Mouse (Mus musculus) kidney, postnatal 0 days (tissue): ENCODE results near the gene Tom1l1. TPM values are rescaled to one million over a fixed set of nuclear protein-coding genes. Genes with fewer than 3 reads are reported as not detected.

Experiments used
- ATAC-seq: fragments of 200-750 bp; cut with Nextera tagmentation; replicated peaks from 2 replicates; pipeline ENCODE4 v1.8.0; 2017; ENCODE audit warnings: low read depth, moderate number of reproducible peaks, moderate TSS enrichment, moderate library complexity; ENCODE audit not compliant: low FRiP score
- DNase-seq: peaks from one replicate; pipeline ENCODE4 v3.0.0-alpha.2; 2016; ENCODE audit warnings: low spot score
- H3K27ac ChIP-seq: fragments of 300-500 bp; sonication (generic); 2 replicates; pipeline ENCODE4 v1.5.1; 2014; ENCODE audit warnings: mild to moderate bottlenecking
- H3K27me3 ChIP-seq: fragments of 300-500 bp; sonication (generic); 2 replicates; pipeline ENCODE4 v1.6.1; 2014; ENCODE audit warnings: low read length, mixed read lengths; ENCODE audit not compliant: insufficient read depth
- H3K36me3 ChIP-seq: fragments of 300-500 bp; sonication (generic); 2 replicates; pipeline ENCODE4 v1.6.1; 2014; ENCODE audit warnings: low read length, mixed read lengths; ENCODE audit not compliant: insufficient read depth
- H3K4me1 ChIP-seq: fragments of 300-500 bp; sonication (generic); replicated peaks from 2 replicates; pipeline ENCODE4 v1.6.1; 2014; ENCODE audit warnings: antibody characterized with exemption, low read length, mixed read lengths; ENCODE audit not compliant: insufficient read depth
- H3K4me2 ChIP-seq: fragments of 300-500 bp; sonication (generic); 2 replicates; pipeline ENCODE4 v1.6.1; 2014; ENCODE audit warnings: mild to moderate bottlenecking, low read length, moderate library complexity, mixed read lengths
- H3K4me3 ChIP-seq: fragments of 300-500 bp; sonication (generic); replicated peaks from 2 replicates; pipeline ENCODE4 v1.5.1; 2014; ENCODE audit warnings: low read depth, low read length
- H3K9ac ChIP-seq: fragments of 300-500 bp; sonication (generic); 2 replicates; pipeline ENCODE4 v1.6.1; 2014; ENCODE audit warnings: low read depth, low read length
- H3K9me3 ChIP-seq: fragments of 300-500 bp; sonication (generic); replicated peaks from 2 replicates; pipeline ENCODE4 v1.6.1; 2016; ENCODE audit warnings: low read length, inconsistent platforms, mixed read lengths
- CTCF ChIP-seq: IDR thresholded peaks from 2 replicates; pipeline ENCODE4 v1.5.1; 2016; ENCODE audit warnings: antibody characterized with exemption, low read depth, mild to moderate bottlenecking, moderate library complexity
- WGBS: fragments of 180-500 bp; shearing (Covaris S2); extraction: QIAGEN DNeasy Blood & Tissue Kit; methylation state at CpG from one replicate; pipeline ENCODE4 v1.1.7; 2014; 5-methylcytosine and 5-hydroxymethylcytosine counted together
- polyA plus RNA-seq: library from polyadenylated mRNA; unstranded; fragments of >200 nt; fragmentation: Nextera tagmentation; extraction: Ambion mirVana; gene quantifications from 2 replicates; pipeline ENCODE4 v1.2.1, GENCODE M21; 2015

Tom1l1 gene
- polyA plus RNA-seq, 1 experiment from 2014 or later = 32.8 TPM

GRCm38 (mm10) chr11:90614743-90615142 lies 73.4 kb downstream of the Tom1l1 start:
- 0 out of 2 replicates have a peak, but pooled peaks cover 2% of the 10 kb centered on the region for H3K36me3 ChIP-seq
- DNase-seq (no peak), ATAC-seq (no peak)
- 84% methylated on average over 6 of the region's 6 CpGs for WGBS
- no peak overlapping the region for H3K27ac ChIP-seq
- no peak for TF ChIP-seq CTCF
- H3K9ac ChIP-seq = no peak overlapping the region
- no peak overlapping the region for H3K4me2 ChIP-seq
- H3K9me3 ChIP-seq = no peaks in the 10 kb centered on the region
- no peak overlapping the region for H3K4me3 ChIP-seq
- H3K27me3 ChIP-seq = no peaks in the 10 kb centered on the region
- H3K4me1 ChIP-seq = no peaks in the 10 kb centered on the region

- no peaks in the 10 kb centered on the region for H3K27me3 ChIP-seq
- H3K4me1 ChIP-seq = no peaks in the 10 kb centered on the region
- H3K9ac ChIP-seq = no peak overlapping the region
- 0 out of 2 replicates have a peak, but pooled peaks cover 1% of the 10 kb centered on the region for H3K36me3 ChIP-seq
- H3K9me3 ChIP-seq = no peaks in the 10 kb centered on the region
- H3K4me2 ChIP-seq = no peak overlapping the region
- H3K4me3 ChIP-seq = no peak overlapping the region
- H3K27ac ChIP-seq = no peak overlapping the region
- no peak for ATAC-seq
- no peak for DNase-seq
- TF ChIP-seq CTCF = no peak
These were observed 76.0 kb downstream of the Tom1l1 start for GRCm38 (mm10) chr11:90612118-90612517.

GRCm38 (mm10) chr11:90603066-90603465 lies 85.1 kb downstream of the Tom1l1 start:
- no peak overlapping the region for H3K27ac ChIP-seq
- H3K27me3 ChIP-seq = no peaks in the 10 kb centered on the region
- no peak for TF ChIP-seq CTCF
- no peak for ATAC-seq
- no peaks in the 10 kb centered on the region for H3K9me3 ChIP-seq
- 80% methylated on average over 2 of the region's 2 CpGs for WGBS
- H3K4me2 ChIP-seq = no peak overlapping the region
- no peak overlapping the region for H3K4me3 ChIP-seq
- no peak for DNase-seq
- H3K9ac ChIP-seq = no peak overlapping the region
- no peaks in the 10 kb centered on the region for H3K4me1 ChIP-seq
- peaks cover 5% of the 10 kb centered on the region; the same call in 1 of the 2 replicates for H3K36me3 ChIP-seq

GRCm38 (mm10) chr11:90595826-90596225 lies 92.3 kb downstream of the Tom1l1 start:
- Histone ChIP-seq H3K27ac (no peak overlapping the region), H3K4me1 (no peaks in the 10 kb centered on the region), H3K4me2 (no peak overlapping the region), H3K4me3 (no peak overlapping the region), H3K9ac (no peak overlapping the region), H3K36me3 (peaks cover 10% of the 10 kb centered on the region; the same call in 1 of the 2 replicates), H3K27me3 (no peaks in the 10 kb centered on the region), H3K9me3 (no peaks in the 10 kb centered on the region)
- no peak for ATAC-seq
- WGBS = 63% methylated on average over 1 of the region's 1 CpGs
- no peak for TF ChIP-seq CTCF
- DNase-seq = no peak

Other genes with a start within 250 kb of the Tom1l1 start
- 10.9 and 13.6 TPM in 2 replicates for gene Stxbp4, start 50.3 kb downstream of the Tom1l1 start, polyA plus RNA-seq
- gene Cox11, start 50.2 kb downstream of the Tom1l1 start, polyA plus RNA-seq = 33.4 and 38.1 TPM in 2 replicates